Mouse (Mus musculus) mouse embryonic stem cell (cell line): ENCODE measurements around the gene Gm26727.
"Not testable (repeated sequence)": the region's sequence is repeated elsewhere in the genome, so short reads cannot be mapped to it uniquely, and the experiment has no call there.

ENCODE experiments used
- in situ Hi-C, 2 experiments: fragments of 300-500 bp; cut with MboI; formaldehyde crosslinking; loops; 1 replicate in 1 of 2; 3 replicates in 1 of 2; pipeline ENCODE4 v1.14.3; 2019 to 2020; ENCODE audit warnings: low sequenced_read_pairs in 2 of 2, low pct_unique_long_range_greater_than_20kb in 1 of 2, mixed read lengths in 1 of 2; ENCODE audit not compliant: unreplicated experiment in 1 of 2

Gm26727 gene

DNA sequence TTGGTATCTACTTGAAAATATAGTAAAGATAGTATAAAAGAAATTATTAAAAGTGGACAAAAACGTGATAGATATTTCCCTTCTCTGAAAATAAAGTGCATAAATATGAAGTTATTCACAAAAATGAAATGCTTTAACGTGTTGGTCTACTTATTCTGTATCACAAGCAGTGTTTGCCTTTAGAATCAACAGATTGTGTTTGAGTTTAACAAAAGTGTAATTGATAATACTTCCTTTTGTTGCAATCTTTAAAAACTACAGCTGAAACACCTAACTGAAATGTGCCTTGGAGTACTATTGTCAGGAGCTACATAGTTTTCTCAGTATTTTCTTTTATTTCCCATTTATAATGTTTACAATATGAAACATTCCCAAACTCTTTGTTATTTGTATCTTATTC, at the start of gene Gm26727:
Gene Gm26727 (minus strand): TSS at position 101 of the 400 bp plus-strand sequence.
- in situ Hi-C loops = no loop called here

DNA sequence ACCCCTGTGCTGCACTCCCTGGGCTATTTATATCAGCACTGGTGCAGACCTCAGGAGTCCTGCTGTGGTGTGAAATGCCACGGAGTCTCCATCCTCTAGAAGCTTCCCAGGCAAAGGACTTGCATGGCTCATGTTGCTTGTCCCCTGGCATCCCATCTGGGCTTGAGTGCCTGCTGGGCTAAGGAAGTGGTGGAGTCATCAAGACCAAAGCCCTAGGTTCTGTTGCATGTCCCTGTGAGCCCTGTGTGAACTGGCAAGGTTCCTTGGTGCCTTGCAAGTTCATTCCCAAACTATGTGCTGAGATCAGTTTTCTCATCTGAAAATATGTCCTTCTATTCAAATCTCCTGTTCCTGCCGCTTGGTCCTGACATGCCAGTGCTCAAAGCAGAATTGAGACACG, 48.1 kb upstream of the Gm26727 start:
- in situ Hi-C loops = no loop called here

DNA sequence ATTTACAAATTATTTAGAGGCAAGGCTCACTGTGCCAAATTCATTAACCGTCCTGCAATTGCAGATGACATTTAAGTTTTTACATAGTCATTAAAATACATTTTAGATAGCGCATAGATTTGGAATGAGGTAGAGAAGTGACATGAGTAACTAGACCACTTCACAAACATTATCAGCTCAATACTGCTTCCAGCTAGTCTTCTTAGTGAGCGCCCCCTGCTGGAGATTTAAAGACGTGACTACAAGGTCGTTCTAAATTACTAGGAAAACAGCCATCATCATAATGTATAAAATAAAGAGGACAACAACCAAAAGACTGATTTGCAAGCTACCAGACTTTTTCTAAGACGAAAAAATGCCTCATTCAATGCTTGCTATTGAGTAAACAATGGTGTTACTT, 44.8 kb upstream of the Gm26727 start:
- in situ Hi-C loops = no loop called here

- in situ Hi-C loops = not testable (repeated sequence)
Observed at GRCm38 (mm10) chr2:67470030-67470429, 37.0 kb upstream of the Gm26727 start.

DNA sequence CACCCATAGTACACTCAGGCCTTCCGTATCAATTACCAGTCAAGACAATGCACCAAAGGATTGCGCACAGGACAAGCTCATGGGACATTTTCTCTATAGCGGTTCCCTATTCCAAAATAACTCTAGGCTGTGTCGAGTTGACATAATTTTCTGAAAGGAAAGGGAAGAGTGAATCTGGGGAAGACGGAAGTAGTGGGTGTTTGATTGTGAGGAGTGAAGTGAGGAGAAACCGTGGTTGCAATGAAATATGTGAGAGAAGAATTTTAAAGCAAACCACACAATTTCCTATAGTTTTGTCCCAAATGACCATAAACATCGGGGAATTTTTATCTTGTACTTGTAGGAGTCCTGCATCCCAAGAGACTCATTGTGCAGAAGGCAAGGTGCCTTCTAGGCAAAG, 34.1 kb upstream of the Gm26727 start:
- in situ Hi-C loops = no loop called here

DNA sequence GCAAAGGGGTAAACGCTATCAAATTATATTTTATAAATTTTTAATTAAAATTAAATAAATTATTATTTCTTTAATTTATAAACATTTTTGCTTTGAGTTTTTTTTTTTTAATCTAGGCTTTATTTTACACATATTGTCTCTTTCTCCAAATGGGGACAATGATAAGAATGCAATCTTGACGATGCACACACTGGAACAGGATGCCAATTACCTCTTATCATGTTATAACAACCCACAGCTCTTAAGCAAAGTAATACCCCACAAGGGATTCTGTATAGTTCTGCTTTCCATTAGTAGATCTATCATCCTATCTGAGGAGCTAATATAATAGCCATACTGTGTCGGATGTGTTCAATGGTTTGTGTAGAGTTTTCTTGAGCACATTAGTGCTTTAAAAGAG, 27.9 kb upstream of the Gm26727 start:
- in situ Hi-C loops = no loop called here

- in situ Hi-C loops = no loop called here
Observed at GRCm38 (mm10) chr2:67447206-67447605, 14.2 kb upstream of the Gm26727 start.

DNA sequence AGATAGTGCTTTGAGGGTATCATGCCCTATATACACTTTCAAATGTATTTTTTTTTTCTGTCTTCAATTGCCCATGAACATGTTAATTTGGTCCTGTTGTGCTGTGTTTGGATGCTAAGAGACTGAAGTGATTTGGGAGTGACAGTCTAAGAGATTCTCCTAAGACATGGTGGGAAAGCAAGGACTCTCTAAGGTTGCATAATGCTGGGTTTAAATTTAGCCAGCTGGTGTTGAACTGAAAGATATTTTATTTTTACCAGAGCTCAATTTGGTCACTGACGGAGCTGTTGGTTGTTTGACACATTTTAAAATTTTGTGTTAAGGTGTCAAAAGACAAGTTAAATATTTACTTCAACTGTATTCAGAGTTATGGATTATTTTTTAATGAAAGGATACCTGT, 13.8 kb upstream of the Gm26727 start:
- in situ Hi-C loops = no loop called here

DNA sequence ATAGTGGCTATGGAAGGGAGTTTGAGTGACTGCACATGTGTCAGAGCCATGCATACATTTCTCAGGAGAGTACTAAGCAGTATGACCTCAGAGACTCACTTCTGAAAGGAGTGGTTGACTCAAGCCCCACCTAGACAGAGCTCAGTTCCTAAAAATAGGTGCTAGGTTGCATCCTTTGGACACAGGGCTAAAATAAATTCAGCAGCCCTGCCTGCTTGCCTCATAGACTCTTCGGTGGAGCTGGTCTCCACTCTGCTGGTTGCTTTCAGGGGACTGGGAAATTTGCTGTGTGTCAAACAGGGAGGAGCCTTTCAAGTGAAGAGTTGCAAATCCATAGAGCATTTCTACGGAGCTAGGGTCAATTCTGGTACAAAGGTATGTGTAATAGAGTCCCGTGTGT, 12.8 kb upstream of the Gm26727 start, which contains the start of gene Xirp2:
Gene Xirp2 (plus strand): TSS at position 223 of the 400 bp plus-strand sequence.
- in situ Hi-C loops = no loop called here

DNA sequence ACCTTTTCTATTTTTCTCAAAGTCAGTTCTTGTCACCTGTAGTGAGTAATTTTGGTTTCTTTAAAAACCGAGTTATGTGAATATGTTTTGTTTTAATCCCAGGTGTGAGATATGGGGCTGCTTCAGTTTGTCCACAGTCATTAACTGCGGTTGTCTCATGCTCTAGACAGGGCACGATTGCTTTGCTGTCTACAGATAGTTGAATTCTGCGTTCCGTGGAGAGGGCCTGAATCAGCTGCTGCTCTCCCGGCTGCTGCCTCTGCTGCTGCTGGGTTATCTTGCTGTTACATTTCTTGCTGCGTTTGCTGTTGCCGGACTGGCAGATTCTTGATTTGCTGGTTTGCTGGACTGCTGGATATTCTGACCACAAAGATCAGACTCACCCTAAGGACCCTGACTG, 5.3 kb upstream of the Gm26727 start:
- in situ Hi-C loops = no loop called here

GRCm38 (mm10) chr2:67422799-67423198, 10.2 kb downstream of the Gm26727 start:
- in situ Hi-C loops = no loop called here

DNA sequence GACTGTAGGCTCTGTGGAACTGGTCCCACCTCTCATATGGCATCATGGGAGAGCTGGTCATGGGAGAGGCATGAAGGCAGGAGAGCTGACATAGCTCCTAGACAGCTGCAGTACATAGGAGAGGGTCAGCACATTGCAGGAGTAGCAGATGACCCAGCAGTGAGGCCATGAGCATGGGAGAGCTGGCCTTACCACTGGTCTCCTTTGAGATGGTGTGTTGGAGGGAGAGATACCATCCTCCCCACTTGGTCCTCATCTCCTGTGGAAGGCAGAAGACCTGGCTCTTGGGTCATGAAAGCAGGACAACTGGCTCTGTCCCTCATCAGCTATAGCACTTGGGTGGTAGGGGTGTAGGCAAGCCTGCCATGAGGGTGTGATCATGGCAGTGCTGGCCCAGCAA, 12.1 kb downstream of the Gm26727 start:
- in situ Hi-C loops = no loop called here

DNA sequence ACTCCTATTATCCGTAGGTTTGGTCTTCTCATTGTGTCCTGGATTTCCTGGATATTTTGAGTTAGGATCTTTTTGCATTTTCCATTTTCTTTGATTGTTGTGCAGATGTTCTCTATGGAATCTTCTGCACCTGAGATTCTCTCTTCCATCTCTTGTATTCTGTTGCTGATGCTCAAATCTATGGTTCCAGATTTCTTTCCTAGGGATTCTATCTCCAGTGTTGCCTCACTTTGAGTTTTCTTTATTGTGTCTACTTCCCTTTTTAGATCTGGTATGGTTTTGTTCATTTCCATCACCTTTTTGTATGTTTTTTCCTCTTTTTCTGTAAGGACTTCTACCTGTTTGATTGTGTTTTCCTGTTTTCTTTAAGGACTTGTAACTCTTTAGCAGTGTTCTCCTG, 19.6 kb downstream of the Gm26727 start, which contains the start of gene Gm21830:
Gene Gm21830 (plus strand): TSS at position 301 of the 400 bp plus-strand sequence.
- in situ Hi-C loops = not testable (repeated sequence)
